Mouse (Mus musculus) left cerebral cortex, postnatal 10 days (tissue): ENCODE measurements around the gene Fbxw18. TPM values are rescaled to one million over a fixed set of nuclear protein-coding genes. Genes with fewer than 3 reads are reported as not detected.
"Not testable (repeated sequence)": the region's sequence is repeated elsewhere in the genome, so short reads cannot be mapped to it uniquely, and the experiment has no call there.

ENCODE experiments used
- DNase-seq, 2 experiments: peaks; one replicate each; pipeline ENCODE4 v3.0.0; 2021 to 2022; ENCODE audit warnings: low spot score in 2 of 2, mixed read lengths in 1 of 2; ENCODE audit errors: extremely low spot score in 1 of 2
- intact Hi-C: fragments of 180-260 bp; cut with DNase I; formaldehyde crosslinking; loops from one replicate; pipeline ENCODE4 v1.15.1; 2025
- total RNA-seq, 2 experiments: library from RNA; stranded (reverse); gene quantifications; 2 replicates each; pipeline ENCODE4 v1.2.3; 2021

Fbxw18 gene
- total RNA-seq: not detected

DNA sequence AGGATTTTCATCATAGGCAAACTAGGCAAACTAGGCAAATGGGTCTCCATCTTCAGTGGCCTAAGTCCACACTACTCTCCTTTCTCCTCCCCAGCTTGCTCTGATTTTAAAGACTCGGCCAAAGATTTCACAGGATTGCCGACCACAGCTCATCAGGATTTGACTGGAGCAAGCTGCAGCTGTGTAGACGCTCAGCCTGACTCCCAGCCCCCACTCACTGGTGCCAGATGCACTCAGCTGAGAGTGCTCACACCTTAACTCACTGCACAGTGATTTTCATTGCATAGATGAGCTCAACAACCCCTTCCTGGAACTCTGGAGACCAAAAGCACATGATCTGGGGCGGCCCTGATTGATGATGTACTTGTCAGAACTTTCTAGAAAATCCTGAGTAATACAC, at the start of gene Fbxw18:
Gene Fbxw18 (minus strand): TSS at position 101 of the 400 bp plus-strand sequence.
- intact Hi-C loops, DNase-seq: not testable (repeated sequence)

- intact Hi-C loops, DNase-seq: not testable (repeated sequence)
These were observed 43.5 kb upstream of the Fbxw18 start, which contains the start of gene Fbxw26 for GRCm38 (mm10) chr9:109745989-109746388. Fbxw26 (minus strand) TSS chr9:109746089.

GRCm38 (mm10) chr9:109685299-109685698, 17.2 kb downstream of the Fbxw18 start:
- DNase-seq: peak in 1 of 2 experiments; percentile 33
- intact Hi-C loops: no loop called here

DNA sequence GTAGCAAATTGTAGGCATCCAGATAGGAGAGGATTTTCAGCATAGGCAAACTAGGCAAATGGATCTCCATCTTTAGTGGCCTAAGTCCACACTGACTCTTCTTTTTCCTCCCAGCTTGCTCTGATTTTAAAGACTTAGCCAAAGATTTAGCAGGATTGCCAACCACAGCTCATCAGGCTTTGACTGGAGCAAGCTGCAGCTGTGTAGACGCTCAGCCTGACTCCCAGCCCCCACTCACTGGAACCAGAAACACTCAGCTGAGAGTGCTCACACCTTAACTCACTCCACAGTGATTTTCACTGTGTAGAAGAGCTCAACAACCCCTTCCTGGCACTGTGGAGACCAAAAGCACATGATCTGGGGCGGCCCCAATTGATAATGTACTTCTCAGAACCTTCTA, 37.9 kb downstream of the Fbxw18 start, which contains the start of gene Fbxw25:
Gene Fbxw25 (minus strand): TSS at position 101 of the 400 bp plus-strand sequence.
- DNase-seq, intact Hi-C loops: not testable (repeated sequence)

Other genes starting within 250 kb of the Fbxw18 start
- gene Fbxw19, start 206.8 kb downstream of the Fbxw18 start, total RNA-seq: not detected
- not detected for gene Fbxw15, start 134.4 kb downstream of the Fbxw18 start, total RNA-seq
- gene Fbxw24, start 76.6 kb downstream of the Fbxw18 start, total RNA-seq: not detected
- not detected for gene Fbxw25, start 38.0 kb downstream of the Fbxw18 start, total RNA-seq
- not detected for gene Fbxw26, start 43.4 kb upstream of the Fbxw18 start, total RNA-seq
- gene Fbxw27, start 88.0 kb upstream of the Fbxw18 start, total RNA-seq: not detected
- gene Spink8, start 109.6 kb upstream of the Fbxw18 start, total RNA-seq: 1 to 10 TPM in 1 of 2 experiments, not detected in 1; 2.1 TPM
- gene Nme6, start 130.0 kb upstream of the Fbxw18 start, total RNA-seq: 10 to 100 TPM; 10.5 to 11.9 TPM
- not detected for gene Camp, start 146.9 kb upstream of the Fbxw18 start, total RNA-seq
- 1 to 10 TPM; 5.6 to 6.6 TPM for gene Cdc25a, start 172.9 kb upstream of the Fbxw18 start, total RNA-seq
- gene Map4, start 228.8 kb upstream of the Fbxw18 start, total RNA-seq: 100 to 1,000 TPM; 453 to 481 TPM